Mouse (Mus musculus): Measurements from ENCODE around the gene Smarca5. TPM values are rescaled to one million over a fixed set of nuclear protein-coding genes. Genes with fewer than 3 reads are reported as not detected.

Gene Smarca5
- total and polyA plus RNA-seq, 3 experiments = 54.4 to 109 (median 96.6) TPM

GRCm38 (mm10) chr8:80780271-80780670 lies 41.0 kb upstream of the Smarca5 start:
- H3K79me2 ChIP-seq (replicated peaks; ENCODE audit: control insufficient read depth, extremely low read depth, insufficient read depth, poor library complexity, severe bottlenecking) = no peaks in the 10 kb centered on the region
- TF ChIP-seq POLR2AphosphoS2 (IDR thresholded peaks at IDR 0.05; ENCODE audit: low read depth, low read length) (no peak), MXI1 (IDR thresholded peaks at IDR 0.05; ENCODE audit: low read depth, low read length) (no peak), TCF12 (IDR thresholded peaks at IDR 0.05; ENCODE audit: low read depth, low read length) (no peak), MAZ (IDR thresholded peaks at IDR 0.05; ENCODE audit: low read depth, low read length) (no peak), NELFE (IDR thresholded peaks at IDR 0.05; ENCODE audit: low read depth, low read length) (no peak), E2F4 (IDR thresholded peaks at IDR 0.05; ENCODE audit: insufficient replicate concordance, low read depth, low read length) (no peak), EP300 (IDR thresholded peaks at IDR 0.05; ENCODE audit: low read length) (no peak), MEF2A (IDR thresholded peaks at IDR 0.05; ENCODE audit: borderline replicate concordance, low read depth, low read length) (no peak), NRF1 (IDR thresholded peaks at IDR 0.05; ENCODE audit: low read depth, low read length) (no peak), MAFK (IDR thresholded peaks at IDR 0.05; ENCODE audit: insufficient replicate concordance, low read length) (no peak)
- H3K4me2 ChIP-seq (ENCODE audit: insufficient read depth, low read depth, poor library complexity, severe bottlenecking) = no peak overlapping the region
- no peaks in the 10 kb centered on the region for H3K27me3 ChIP-seq (replicated peaks)
- H3K36me3 ChIP-seq (replicated peaks in 1 of 2; ENCODE audit: control insufficient read depth in 1 of 2, insufficient read depth in 1 of 2, low read length in 1 of 2) = no peaks in the 10 kb centered on the region
- 0 out of 4 replicates have a peak, but pooled peaks cover 0 to 2% of the 10 kb centered on the region in 2 experiments for H3K4me1 ChIP-seq (ENCODE audit: control insufficient read depth in 1 of 2, insufficient read depth in 2 of 2)
- no peak overlapping the region for H3K27ac ChIP-seq (ENCODE audit: insufficient read depth, low read depth)
- dilution Hi-C loops (cut with MboI; ENCODE audit: extremely low pct_ligation_motif_present, extremely low pct_unique_long_range_greater_than_20kb, low sequenced_read_pairs) = no loop called here
- DNase-seq (ENCODE audit: extremely low read depth) = no peak
- H3K9ac ChIP-seq (ENCODE audit: insufficient read depth, low read depth) = no peak overlapping the region
- in situ Hi-C loops (cut with MboI; ENCODE audit: low pct_ligation_motif_present, low pct_unique_long_range_greater_than_20kb, low sequenced_read_pairs) = loop anchor here (25.0 kb wide), 1 partner anchor 207 kb away; no protein-coding TSS in a partner anchor
- no peaks in the 10 kb centered on the region for H3K9me3 ChIP-seq (replicated peaks; ENCODE audit: low read length)
- no peak overlapping the region for H3K4me3 ChIP-seq (replicated peaks in 1 of 3; ENCODE audit: low read depth in 2 of 3, low read length in 2 of 3, poor library complexity in 1 of 3)

DNA sequence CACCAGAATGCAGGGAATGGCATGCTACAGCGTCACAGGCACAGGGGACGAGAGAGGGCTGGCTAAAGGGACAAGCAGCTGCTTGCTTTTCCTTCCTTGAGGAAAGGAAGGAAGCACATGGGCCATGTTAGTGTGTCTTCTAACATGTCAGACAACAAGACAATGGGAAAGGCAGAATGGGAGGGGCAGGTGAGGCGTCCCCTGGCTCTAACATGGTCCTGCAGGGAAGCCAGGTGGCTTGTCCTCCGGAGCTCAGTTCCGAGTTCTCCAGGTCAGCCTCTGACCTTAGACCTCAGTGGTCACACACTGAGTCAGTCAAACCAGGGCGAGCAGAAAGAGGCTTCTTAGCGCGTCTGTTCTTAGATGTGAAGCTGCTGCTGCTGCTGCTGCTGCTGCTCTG lies 37.1 kb upstream of the Smarca5 start:
- H3K4me1 ChIP-seq (ENCODE audit: control insufficient read depth in 1 of 2, insufficient read depth in 2 of 2) = 0 out of 4 replicates have a peak, but pooled peaks cover 0 to 2% of the 10 kb centered on the region in 2 experiments
- H3K9ac ChIP-seq (ENCODE audit: insufficient read depth, low read depth) = no peak overlapping the region
- dilution Hi-C loops (cut with MboI; ENCODE audit: extremely low pct_ligation_motif_present, extremely low pct_unique_long_range_greater_than_20kb, low sequenced_read_pairs) (no loop called here), in situ Hi-C loops (cut with MboI; ENCODE audit: low pct_ligation_motif_present, low pct_unique_long_range_greater_than_20kb, low sequenced_read_pairs) (loop anchor here (25.0 kb wide), 1 partner anchor 211 kb away; no protein-coding TSS in a partner anchor)
- DNase-seq (ENCODE audit: extremely low read depth) = no peak
- no peak overlapping the region for H3K4me3 ChIP-seq (replicated peaks in 1 of 3; ENCODE audit: low read depth in 2 of 3, low read length in 2 of 3, poor library complexity in 1 of 3)
- H3K27me3 ChIP-seq (replicated peaks) = no peaks in the 10 kb centered on the region
- no peak overlapping the region for H3K4me2 ChIP-seq (ENCODE audit: insufficient read depth, low read depth, poor library complexity, severe bottlenecking)
- no peaks in the 10 kb centered on the region for H3K9me3 ChIP-seq (replicated peaks; ENCODE audit: low read length)
- no peaks in the 10 kb centered on the region for H3K36me3 ChIP-seq (replicated peaks in 1 of 2; ENCODE audit: control insufficient read depth in 1 of 2, insufficient read depth in 1 of 2, low read length in 1 of 2)
- TF ChIP-seq TBP (conservative IDR thresholded peaks at IDR 0.05; ENCODE audit: low read depth, low read length) (no peak), USF1 (IDR thresholded peaks at IDR 0.05; ENCODE audit: low read depth, low read length) (no peak), POLR2A (IDR thresholded peaks at IDR 0.05; ENCODE audit: low read depth, low read length) (no peak), BHLHE40 (IDR thresholded peaks at IDR 0.05; ENCODE audit: low read depth, low read length) (no peak), JUN (IDR thresholded peaks at IDR 0.05; ENCODE audit: insufficient read depth, low read depth, low read length) (no peak), PAX5 (IDR thresholded peaks at IDR 0.05; ENCODE audit: low read length) (no peak), KAT2A (IDR thresholded peaks at IDR 0.05; ENCODE audit: insufficient replicate concordance, low read length) (no peak)
- no peak overlapping the region for H3K27ac ChIP-seq (ENCODE audit: insufficient read depth, low read depth)
- no peaks in the 10 kb centered on the region for H3K79me2 ChIP-seq (replicated peaks; ENCODE audit: control insufficient read depth, extremely low read depth, insufficient read depth, poor library complexity, severe bottlenecking)

All from CH12.LX (cell line).